Mouse (Mus musculus) urinary bladder, postnatal 14 days (tissue): ENCODE results near the gene Myh7.
"Not testable (repeated sequence)": the region's sequence is repeated elsewhere in the genome, so short reads cannot be mapped to it uniquely, and the experiment has no call there.

ENCODE experiments used
- DNase-seq: peaks from one replicate; pipeline ENCODE4 v3.0.0; 2021; ENCODE audit warnings: low spot score

Gene Myh7

GRCm38 (mm10) chr14:55003878-55004855 lies 9.7 kb upstream of the Myh7 start:
- DNase-seq = no peak

- no peak for DNase-seq
Measured at GRCm38 (mm10) chr14:55002687-55003120, 8.3 kb upstream of the Myh7 start.

GRCm38 (mm10) chr14:55001938-55002686 lies 7.7 kb upstream of the Myh7 start:
- no peak for DNase-seq

- DNase-seq = no peak
Measured at GRCm38 (mm10) chr14:55001446-55001845, 7.0 kb upstream of the Myh7 start.

GRCm38 (mm10) chr14:55000814-55001213 lies 6.4 kb upstream of the Myh7 start:
- DNase-seq = no peak

GRCm38 (mm10) chr14:54999868-55000267 lies 5.4 kb upstream of the Myh7 start:
- DNase-seq = not testable (repeated sequence)

- no peak for DNase-seq
Measured at GRCm38 (mm10) chr14:54998680-54999079, 4.3 kb upstream of the Myh7 start.

GRCm38 (mm10) chr14:54997297-54997696 lies 2.9 kb upstream of the Myh7 start:
- no peak for DNase-seq

- DNase-seq = no peak
Measured at GRCm38 (mm10) chr14:54996793-54997192, 2.4 kb upstream of the Myh7 start.

- DNase-seq = no peak
Measured at GRCm38 (mm10) chr14:54995457-54996138, 1.2 kb upstream of the Myh7 start.

GRCm38 (mm10) chr14:54994869-54995186 lies 402 bp upstream of the Myh7 start:
- no peak for DNase-seq

- peak; percentile 19 for DNase-seq
Measured at GRCm38 (mm10) chr14:54993636-54994035, 790 bp downstream of the Myh7 start.

GRCm38 (mm10) chr14:54992196-54992595 lies 2.2 kb downstream of the Myh7 start:
- DNase-seq = no peak

- DNase-seq = no peak
Measured at GRCm38 (mm10) chr14:54989886-54990441, 4.5 kb downstream of the Myh7 start.

GRCm38 (mm10) chr14:54988882-54989281 lies 5.5 kb downstream of the Myh7 start:
- no peak for DNase-seq

- not testable (repeated sequence) for DNase-seq
Measured at GRCm38 (mm10) chr14:54988350-54988874, 6.0 kb downstream of the Myh7 start.

GRCm38 (mm10) chr14:54981934-54982333 lies 12.5 kb downstream of the Myh7 start:
- no peak for DNase-seq

GRCm38 (mm10) chr14:54978664-54979063 lies 15.8 kb downstream of the Myh7 start:
- no peak for DNase-seq

- DNase-seq = no peak
Measured at GRCm38 (mm10) chr14:54976633-54977032, 17.8 kb downstream of the Myh7 start, which contains the start of gene Gm17428. Gm17428 (plus strand) TSS chr14:54976933.

GRCm38 (mm10) chr14:54974068-54974791 lies 20.2 kb downstream of the Myh7 start:
- no peak for DNase-seq

GRCm38 (mm10) chr14:54972786-54973185 lies 21.6 kb downstream of the Myh7 start:
- DNase-seq = not testable (repeated sequence)
